33 mouse cellular contexts compared by ENCODE assay signal in genomic region chr4:136847166-136847565, GRCm38 (mm10). TPM values are rescaled to one million over a fixed set of nuclear protein-coding genes. Genes with fewer than 3 reads are reported as not detected.
"Had no signal": no experiment of that assay in that cellular context is flagged by ENCODE, and none has a peak within 500 bp of the region (broad histone marks: within the 10 kb centered on the region; RNA-seq: fewer than 3 reads in every experiment).

No protein-coding gene starts in this region.

- H3K9ac ChIP-seq: limb, embryonic 12.5 days; limb, embryonic 13.5 days; limb, embryonic 15.5 days; liver, embryonic 12.5 days; liver, embryonic 13.5 days; liver, embryonic 14.5 days; liver, embryonic 15.5 days; liver, postnatal 0 days; lung, embryonic 14.5 days; lung, embryonic 15.5 days; midbrain, embryonic 12.5 days; midbrain, embryonic 13.5 days; midbrain, embryonic 15.5 days; neural tube, embryonic 12.5 days; neural tube, embryonic 13.5 days had no signal

- H3K27me3 ChIP-seq: limb, embryonic 15.5 days; liver, embryonic 13.5 days; liver, embryonic 15.5 days; midbrain, embryonic 15.5 days; neural tube, embryonic 12.5 days had no signal

- H3K4me1 ChIP-seq: limb, embryonic 10.5 days; limb, embryonic 12.5 days; limb, embryonic 13.5 days; limb, embryonic 15.5 days; liver, embryonic 12.5 days; liver, embryonic 13.5 days; liver, embryonic 15.5 days; lung, embryonic 15.5 days; neural tube, embryonic 12.5 days had no signal

- ATAC-seq: liver, embryonic 12.5 days; liver, postnatal 0 days; lung, postnatal 0 days; midbrain, embryonic 13.5 days; midbrain, embryonic 15.5 days; midbrain, embryonic 16.5 days had no signal

- DNase-seq: left cerebral cortex, postnatal 4 days; liver; liver, embryonic 13.5 days; liver, postnatal 0 days; lung, adult 18-20 months; lung, adult 2 months; lung, embryonic 14.5 days; lung, postnatal 10 days; lung, postnatal 14 days; lung, postnatal 36 days; lung, postnatal 4 days had no signal

- H3K27ac ChIP-seq: left cerebral cortex, adult 2 months; limb, embryonic 10.5 days; limb, embryonic 12.5 days; limb, embryonic 13.5 days; limb, embryonic 15.5 days; liver, embryonic 12.5 days; liver, embryonic 13.5 days; liver, embryonic 14.5 days; liver, embryonic 15.5 days; lung, embryonic 15.5 days; macrophage; midbrain, embryonic 12.5 days; midbrain, embryonic 13.5 days; midbrain, embryonic 15.5 days; neural tube, embryonic 12.5 days; neural tube, embryonic 13.5 days had no signal

- H3K36me3 ChIP-seq: limb, embryonic 10.5 days; limb, embryonic 12.5 days; limb, embryonic 13.5 days; limb, embryonic 15.5 days; liver, embryonic 12.5 days; liver, embryonic 13.5 days; liver, embryonic 15.5 days; lung, embryonic 15.5 days; midbrain, embryonic 12.5 days; midbrain, embryonic 13.5 days; midbrain, embryonic 15.5 days; neural tube, embryonic 12.5 days; neural tube, embryonic 13.5 days had no signal

- H3K4me2 ChIP-seq: limb, embryonic 12.5 days; limb, embryonic 13.5 days; limb, embryonic 15.5 days; liver, embryonic 11.5 days; liver, embryonic 12.5 days; liver, embryonic 13.5 days; liver, embryonic 15.5 days; lung, embryonic 14.5 days; lung, embryonic 15.5 days; midbrain, embryonic 12.5 days; midbrain, embryonic 13.5 days; midbrain, embryonic 15.5 days; neural tube, embryonic 12.5 days; neural tube, embryonic 13.5 days had no signal

- H3K9me3 ChIP-seq: limb, embryonic 10.5 days; limb, embryonic 12.5 days; limb, embryonic 13.5 days; limb, embryonic 15.5 days; liver, embryonic 12.5 days; liver, embryonic 13.5 days; liver, embryonic 15.5 days; lung, embryonic 15.5 days; megakaryocyte, embryonic 14.5 days; midbrain, embryonic 13.5 days; midbrain, embryonic 15.5 days; neural tube, embryonic 12.5 days; neural tube, embryonic 13.5 days had no signal

- H3K4me3 ChIP-seq: left cerebral cortex, adult 2 months; limb, embryonic 10.5 days; limb, embryonic 12.5 days; limb, embryonic 13.5 days; limb, embryonic 15.5 days; liver, embryonic 12.5 days; liver, embryonic 13.5 days; liver, embryonic 15.5 days; lung, embryonic 15.5 days; megakaryocyte, embryonic 14.5 days; midbrain, embryonic 12.5 days; midbrain, embryonic 13.5 days; midbrain, embryonic 15.5 days; myocyte; neural tube, embryonic 12.5 days; neural tube, embryonic 13.5 days had no signal

RNA-seq across cellular contexts. Expression of gene Ephb2, which starts 11.4 kb away (rescaled TPM):
- total RNA-seq: monocyte, adult 5-6 weeks had no signal

RNA-seq across cellular contexts. Expression of gene C1qb, which starts 38.8 kb away (rescaled TPM):
- total RNA-seq: megakaryocyte-erythroid progenitor cell, adult 5-6 weeks; monocyte, adult 5-6 weeks had no signal
- polyA plus RNA-seq: myocyte had no signal

RNA-seq across cellular contexts. Expression of gene C1qc, which starts 45.7 kb away (rescaled TPM):
- total RNA-seq: megakaryocyte-erythroid progenitor cell, adult 5-6 weeks; monocyte, adult 5-6 weeks had no signal
- polyA plus RNA-seq: myocyte had no signal

RNA-seq across cellular contexts. Expression of gene C1qa, which starts 51.4 kb away (rescaled TPM):
- total RNA-seq: megakaryocyte-erythroid progenitor cell, adult 5-6 weeks; monocyte, adult 5-6 weeks had no signal
- polyA plus RNA-seq: myocyte had no signal
